Mouse (Mus musculus) MEL (cell line): ENCODE data around the gene Alg12. TPM values are rescaled to one million over a fixed set of nuclear protein-coding genes. Genes with fewer than 3 reads are reported as not detected.

Experiments used
- DNase-seq: peaks from one replicate; pipeline ENCODE4 v3.0.0; 2011; ENCODE audit warnings: low read depth, low spot score
- H3K27ac ChIP-seq: 2 replicates; pipeline ENCODE4 v1.5.1; 2012; ENCODE audit warnings: low read depth, mild to moderate bottlenecking, control low read depth, low read length, moderate library complexity; ENCODE audit not compliant: control insufficient read depth
- H3K27me3 ChIP-seq, 2 experiments: fragments of 150-350 bp in 1 of 2; sonication (generic) in 1 of 2; 2 replicates each; pipeline ENCODE4 v1.6.1; 2012; ENCODE audit warnings: low read length in 2 of 2, mild to moderate bottlenecking in 2 of 2, improper control_type of control experiment in 1 of 2, moderate library complexity in 1 of 2; ENCODE audit not compliant: insufficient read depth in 2 of 2, control insufficient read depth in 1 of 2
- H3K36me3 ChIP-seq, 2 experiments: 2 replicates each; pipeline ENCODE4 v1.6.1; 2012 to 2014; ENCODE audit warnings: low read length in 2 of 2, improper control_type of control experiment in 1 of 2, inconsistent platforms in 1 of 2, mild to moderate bottlenecking in 1 of 2; ENCODE audit not compliant: insufficient read depth in 2 of 2, control insufficient read depth in 1 of 2
- H3K4me1 ChIP-seq, 2 experiments: fragments of 150-350 bp in 1 of 2; sonication (generic) in 1 of 2; 2 replicates each; pipeline ENCODE4 v1.6.1; 2012; ENCODE audit warnings: low read length in 2 of 2, improper control_type of control experiment in 1 of 2, mild to moderate bottlenecking in 1 of 2; ENCODE audit not compliant: insufficient read depth in 2 of 2, control insufficient read depth in 1 of 2
- H3K4me3 ChIP-seq, 2 experiments: fragments of 150-350 bp in 1 of 2; sonication (generic) in 1 of 2; 2 replicates each; pipeline ENCODE4 v1.5.1; 2012; ENCODE audit warnings: low read depth in 2 of 2, low read length in 2 of 2, mild to moderate bottlenecking in 2 of 2, moderate library complexity in 2 of 2, control low read depth in 1 of 2, improper control_type of control experiment in 1 of 2; ENCODE audit not compliant: control insufficient read depth in 1 of 2, insufficient read depth in 1 of 2
- H3K79me2 ChIP-seq: 2 replicates; pipeline ENCODE4 v1.6.1; 2012; ENCODE audit warnings: mild to moderate bottlenecking, low read length, moderate library complexity; ENCODE audit not compliant: control insufficient read depth, poor library complexity, insufficient read depth
- H3K9ac ChIP-seq: 2 replicates; pipeline ENCODE4 v1.6.1; 2012; ENCODE audit warnings: low read depth, mild to moderate bottlenecking, control low read depth, low read length, moderate library complexity; ENCODE audit not compliant: control insufficient read depth, poor library complexity, severe bottlenecking
- H3K9me3 ChIP-seq: fragments of 150-350 bp; sonication (generic); replicated peaks from 2 replicates; pipeline ENCODE4 v1.6.1; 2012; ENCODE audit warnings: mild to moderate bottlenecking, low read length, improper control_type of control experiment, moderate library complexity; ENCODE audit not compliant: insufficient read depth
- CHD2 ChIP-seq: IDR thresholded peaks from 2 replicates; pipeline ENCODE4 v1.6.1; 2011; ENCODE audit warnings: low read length, improper control_type of control experiment
- E2F4 ChIP-seq: IDR thresholded peaks from 2 replicates; pipeline ENCODE4 v1.6.1; 2011; ENCODE audit warnings: low read depth, low read length, improper control_type of control experiment, borderline replicate concordance
- ELF1 ChIP-seq: IDR thresholded peaks from 2 replicates; pipeline ENCODE4 v1.6.1; 2014; ENCODE audit warnings: low read depth, mild to moderate bottlenecking, inconsistent platforms, low read length, improper control_type of control experiment, moderate library complexity
- EP300 ChIP-seq, 2 experiments: IDR thresholded peaks; 2 replicates each; pipeline ENCODE4 v1.6.1; 2011; ENCODE audit warnings: improper control_type of control experiment in 2 of 2, low read length in 2 of 2, low read depth in 1 of 2, mild to moderate bottlenecking in 1 of 2
- GATA1 ChIP-seq: IDR thresholded peaks from 2 replicates; pipeline ENCODE4 v1.6.1; 2011; ENCODE audit warnings: low read depth, low read length, improper control_type of control experiment
- HCFC1 ChIP-seq: IDR thresholded peaks from 2 replicates; pipeline ENCODE4 v1.6.1; 2012; ENCODE audit warnings: low read depth, mild to moderate bottlenecking, inconsistent platforms, low read length, improper control_type of control experiment, moderate library complexity
- JUND ChIP-seq: IDR thresholded peaks from 2 replicates; pipeline ENCODE4 v1.6.1; 2011; ENCODE audit warnings: low read depth, mild to moderate bottlenecking, improper control_type of control experiment, low read length
- KAT2A ChIP-seq: conservative IDR thresholded peaks from 2 replicates; pipeline ENCODE4 v1.6.1; 2012; ENCODE audit warnings: low read depth, low read length, improper control_type of control experiment, inconsistent platforms
- MAFK ChIP-seq: IDR thresholded peaks from 2 replicates; pipeline ENCODE4 v1.6.1; 2011; ENCODE audit warnings: low read depth, mild to moderate bottlenecking, low read length, improper control_type of control experiment, borderline replicate concordance
- MAZ ChIP-seq: IDR thresholded peaks from 2 replicates; pipeline ENCODE4 v1.6.1; 2012; ENCODE audit warnings: low read depth, mild to moderate bottlenecking, inconsistent platforms, low read length, improper control_type of control experiment
- MXI1 ChIP-seq: IDR thresholded peaks from 2 replicates; pipeline ENCODE4 v1.6.1; 2011; ENCODE audit warnings: mild to moderate bottlenecking, low read depth, low read length, improper control_type of control experiment
- MYB ChIP-seq: IDR thresholded peaks from 2 replicates; pipeline ENCODE4 v1.6.1; 2011; ENCODE audit warnings: mild to moderate bottlenecking, low read depth, low read length, improper control_type of control experiment
- MYC ChIP-seq: IDR thresholded peaks from 2 replicates; pipeline ENCODE4 v1.6.1; 2011; ENCODE audit warnings: low read depth, mild to moderate bottlenecking, low read length, improper control_type of control experiment, moderate library complexity
- NELFE ChIP-seq: IDR thresholded peaks from 2 replicates; pipeline ENCODE4 v1.6.1; 2011; ENCODE audit warnings: low read depth, low read length, improper control_type of control experiment
- NRF1 ChIP-seq: IDR thresholded peaks from 2 replicates; pipeline ENCODE4 v1.6.1; 2014; ENCODE audit warnings: low read depth, mild to moderate bottlenecking, inconsistent platforms, low read length, improper control_type of control experiment, moderate library complexity; ENCODE audit not compliant: poor library complexity, insufficient read depth, severe bottlenecking
- POLR2A ChIP-seq, 2 experiments: IDR thresholded peaks; 2 replicates each; pipeline ENCODE4 v1.6.1; 2011 to 2012; ENCODE audit warnings: low read length in 2 of 2, mild to moderate bottlenecking in 2 of 2, control low read depth in 1 of 2, improper control_type of control experiment in 1 of 2, low read depth in 1 of 2, moderate library complexity in 1 of 2; ENCODE audit not compliant: control insufficient read depth in 1 of 2, insufficient read depth in 1 of 2, poor library complexity in 1 of 2
- POLR2AphosphoS2 ChIP-seq: IDR thresholded peaks from 2 replicates; pipeline ENCODE4 v1.6.1; 2011; ENCODE audit warnings: low read length, improper control_type of control experiment
- POLR2AphosphoS5 ChIP-seq: IDR thresholded peaks from 2 replicates; pipeline ENCODE4 v1.6.1; 2012; ENCODE audit warnings: low read depth, borderline replicate concordance, mild to moderate bottlenecking, inconsistent platforms, low read length, moderate library complexity, mixed read lengths
- RAD21 ChIP-seq: IDR thresholded peaks from 2 replicates; pipeline ENCODE4 v1.6.1; 2011; ENCODE audit warnings: mild to moderate bottlenecking, low read depth, low read length, improper control_type of control experiment
- RCOR1 ChIP-seq: IDR thresholded peaks from 2 replicates; pipeline ENCODE4 v1.6.1; 2012; ENCODE audit warnings: low read depth, mild to moderate bottlenecking, inconsistent platforms, low read length, improper control_type of control experiment
- SIN3A ChIP-seq: IDR thresholded peaks from 2 replicates; pipeline ENCODE4 v1.6.1; 2012; ENCODE audit warnings: low read length, improper control_type of control experiment, inconsistent platforms
- TCF12 ChIP-seq: IDR thresholded peaks from 2 replicates; pipeline ENCODE4 v1.6.1; 2014; ENCODE audit warnings: low read depth, mild to moderate bottlenecking, inconsistent platforms, low read length, improper control_type of control experiment, moderate library complexity
- USF1 ChIP-seq: IDR thresholded peaks from 2 replicates; pipeline ENCODE4 v1.6.1; 2014; ENCODE audit warnings: low read depth, mild to moderate bottlenecking, inconsistent platforms, low read length, improper control_type of control experiment, moderate library complexity
- ZC3H11A ChIP-seq: IDR thresholded peaks from 2 replicates; pipeline ENCODE4 v1.6.1; 2012; ENCODE audit warnings: low read depth, mild to moderate bottlenecking, inconsistent platforms, low read length, improper control_type of control experiment
- ZKSCAN1 ChIP-seq: IDR thresholded peaks from 2 replicates; pipeline ENCODE4 v1.6.1; 2012; ENCODE audit warnings: low read depth, mild to moderate bottlenecking, inconsistent platforms, low read length, improper control_type of control experiment, moderate library complexity
- ZMIZ1 ChIP-seq: IDR thresholded peaks from 2 replicates; pipeline ENCODE4 v1.6.1; 2012; ENCODE audit warnings: low read depth, mild to moderate bottlenecking, inconsistent platforms, low read length, improper control_type of control experiment, moderate library complexity
- ZNF384 ChIP-seq: IDR thresholded peaks from 2 replicates; pipeline ENCODE4 v1.6.1; 2012; ENCODE audit warnings: low read depth, mild to moderate bottlenecking, inconsistent platforms, low read length, improper control_type of control experiment
- polyA plus RNA-seq, 2 experiments: library from polyadenylated mRNA; stranded (reverse) in 1 of 2; unstranded in 1 of 2; fragments of >175 nt in 1 of 2; fragments of >200 nt in 1 of 2; gene quantifications; 2 replicates each; pipeline versions ENCODE4 v1.2.1 to v1.2.4; 2012; ENCODE audit warnings: low replicate concordance in 2 of 2, low read depth in 1 of 2; ENCODE audit not compliant: insufficient read length in 2 of 2, insufficient read depth in 1 of 2, missing spikeins in 1 of 2
- total RNA-seq: library from RNA; depleted of rRNA; stranded (reverse); fragments of 300-350 nt; gene quantifications from 2 replicates; pipeline ENCODE4 v1.2.3, GENCODE M21; 2012; rRNA removed

Alg12 gene
- total RNA-seq (12.3 and 13.7 TPM in 2 replicates), polyA plus RNA-seq (10 to 100 TPM in 1 of 2 experiments, not detected in 1; 18.6 TPM)

DNA sequence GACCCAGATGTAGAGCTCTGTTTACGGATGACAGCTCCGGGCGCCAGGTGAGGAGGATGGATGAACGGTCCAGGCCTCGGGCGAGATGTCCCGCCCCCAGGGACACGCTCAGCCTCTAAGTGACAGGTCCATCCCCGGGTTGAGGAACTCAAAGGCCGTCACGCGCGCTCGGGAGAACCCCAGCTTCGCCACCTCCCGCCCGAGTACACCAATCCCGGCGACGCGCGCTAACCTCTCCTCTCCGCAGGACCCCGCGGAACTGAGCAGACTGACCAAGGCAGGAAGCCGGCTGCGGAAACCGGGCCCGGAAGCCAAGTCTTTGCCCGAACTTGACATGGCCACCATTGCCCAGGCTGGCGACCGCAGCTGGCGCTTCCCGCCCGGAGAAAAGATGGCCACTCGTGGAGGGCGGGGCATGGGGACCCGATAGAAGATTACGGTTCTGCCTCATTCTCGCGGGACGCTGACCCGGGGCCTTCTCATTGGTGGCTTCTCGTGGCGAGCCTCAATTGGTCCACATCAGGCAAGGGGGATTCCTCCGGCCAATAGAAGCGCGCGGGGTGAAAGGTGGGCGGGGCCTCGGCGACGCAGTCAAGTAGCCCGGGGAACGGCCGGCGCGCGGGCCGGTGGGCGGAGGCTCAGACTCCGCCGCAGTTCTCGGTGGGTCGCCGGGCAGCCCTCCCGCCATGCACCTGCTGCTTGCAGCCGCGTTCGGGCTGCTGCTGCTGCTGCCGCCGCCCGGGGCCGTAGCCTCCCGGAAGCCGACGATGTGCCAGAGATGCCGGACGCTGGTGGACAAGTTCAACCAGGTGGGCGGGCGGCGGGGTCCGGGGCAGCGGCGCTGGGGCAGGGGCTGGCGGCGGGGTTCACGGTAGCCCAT is at the start of gene Alg12, which contains the start of gene Creld2:
Gene Alg12 (minus strand): TSS at position 293 of the 880 bp plus-strand sequence.
Gene Creld2 (plus strand): TSS at position 621 of the 880 bp plus-strand sequence.
- H3K27ac ChIP-seq, result peak within 1 kb of the TSS; percentile 68
- TF ChIP-seq MAZ, result peak; percentile 82; the same call in 1 of the 2 replicates
- TF ChIP-seq NRF1, result peak; percentile 64
- peak; percentile 99 for TF ChIP-seq CHD2
- no peak for TF ChIP-seq JUND
- TF ChIP-seq HCFC1, result peak; percentile 97
- TF ChIP-seq GATA1, result peak; percentile 46; the same call in 1 of the 2 replicates
- TF ChIP-seq E2F4, result no peak
- TF ChIP-seq ELF1, result peak; percentile 93
- peak; percentile 89 for TF ChIP-seq NELFE
- peak; percentile 88 for TF ChIP-seq KAT2A
- peak; percentile 70; the same call in 1 of the 2 replicates for TF ChIP-seq ZMIZ1
- peak; percentile 83 for TF ChIP-seq POLR2AphosphoS2
- TF ChIP-seq RAD21, result no peak
- TF ChIP-seq MYB, result no peak
- TF ChIP-seq EP300 (IDR thresholded peaks at IDR 0.05; ENCODE audit: low read depth in 1 of 2, low read length in 2 of 2), result no peak
- no peak for TF ChIP-seq ZC3H11A
- 0 out of 2 replicates have a peak, but pooled peaks have one; percentile 52 for TF ChIP-seq MYC
- TF ChIP-seq POLR2AphosphoS5, result no peak
- peak; percentile 55; the same call in 1 of the 2 replicates for TF ChIP-seq TCF12
- peak; percentile 90 for TF ChIP-seq RCOR1
- TF ChIP-seq POLR2A (IDR thresholded peaks at IDR 0.05; ENCODE audit: control insufficient read depth in 1 of 2, insufficient read depth in 1 of 2, low read depth in 1 of 2, low read length in 2 of 2, poor library complexity in 1 of 2), result peak; percentile 89 to 94
- TF ChIP-seq ZKSCAN1, result no peak
- no peak for TF ChIP-seq MAFK
- peak; percentile 93 for TF ChIP-seq SIN3A
- TF ChIP-seq USF1, result 0 out of 2 replicates have a peak, but pooled peaks have one; percentile 34
- no peak for TF ChIP-seq ZNF384
- peak; percentile 73 for TF ChIP-seq MXI1
- peaks cover 13% of the 10 kb centered on the region for H3K79me2 ChIP-seq
- H3K36me3 ChIP-seq, result peaks cover 0 to 5% of the 10 kb centered on the region in 2 experiments; a peak in 2 of 4 replicates
- H3K4me1 ChIP-seq, result peaks cover 0 to 6% of the 10 kb centered on the region in 2 experiments; a peak in 2 of 4 replicates
- H3K27me3 ChIP-seq, result no peaks in the 10 kb centered on the region
- DNase-seq, result peak; percentile 99
- no peaks in the 10 kb centered on the region for H3K9me3 ChIP-seq
- H3K4me3 ChIP-seq, result peak within 1 kb of the TSS; percentile 78 to 98
- peak within 1 kb of the TSS; percentile 95 for H3K9ac ChIP-seq
